8 mouse cellular contexts compared by ENCODE assay signal in genomic region chr14:121504781-121505484, GRCm38 (mm10). TPM values are rescaled to one million over a fixed set of nuclear protein-coding genes. Genes with fewer than 3 reads are reported as not detected.
DNase-seq lines count a peak whose midpoint lies in the region; ATAC-seq lines count a peak whose summit lies in the region.

Slc15a1 (minus strand) TSS chr14:121505252.

- H3K9me3 ChIP-seq in intestine, embryonic 16.5 days (ENCODE audit: control insufficient read depth, low read length), result no peaks in the 10 kb centered on the region

- 16% methylated on average over 33 of the region's 33 CpGs for WGBS in intestine, embryonic 16.5 days

- H3K27me3 ChIP-seq in intestine, embryonic 16.5 days (replicated peaks; ENCODE audit: control insufficient read depth, insufficient read depth, low read length), result no peaks in the 10 kb centered on the region

- peak within 1 kb of the TSS; percentile 55 for H3K9ac ChIP-seq in intestine, embryonic 16.5 days (ENCODE audit: low read depth, low read length)

- peak; percentile 59 for ATAC-seq in intestine, embryonic 16.5 days

- H3K4me1 ChIP-seq in intestine, embryonic 16.5 days (ENCODE audit: control insufficient read depth, insufficient read depth, low read length), result peaks cover 7% of the 10 kb centered on the region; the same call in 1 of the 2 replicates

- H3K4me3 ChIP-seq in intestine, embryonic 16.5 days (ENCODE audit: low read length), result peak within 1 kb of the TSS; percentile 39

- no peak within 1 kb of the TSS for H3K27ac ChIP-seq in intestine, embryonic 16.5 days (ENCODE audit: low read length)

- H3K4me2 ChIP-seq in intestine, embryonic 16.5 days (ENCODE audit: low read depth, low read length), result peak within 1 kb of the TSS; percentile 45

- DNase-seq in urinary bladder, adult 2 months (ENCODE audit: low spot score), result peak; percentile 29
- no peak for DNase-seq in urinary bladder, postnatal 14 days (ENCODE audit: low spot score)
- DNase-seq in lung, postnatal 25 days (ENCODE audit: low spot score), result peak; percentile 18
- peak; percentile 26 for DNase-seq in yolk sac, embryonic 10.5 days (ENCODE audit: low spot score)
- DNase-seq in layer of hippocampus, postnatal 10 days (ENCODE audit: low spot score in 2 of 2), result no peak
- no peak for DNase-seq in layer of hippocampus, postnatal 36 days
- DNase-seq in layer of hippocampus, adult 8-10 months (ENCODE audit: low spot score in 2 of 2), result no peak

- H3K36me3 ChIP-seq in intestine, embryonic 16.5 days (ENCODE audit: control insufficient read depth, insufficient read depth, low read length), result no peaks in the 10 kb centered on the region

RNA-seq across cellular contexts. Expression of gene Slc15a1, which starts in this region (rescaled TPM):
- 0.04 TPM in 2 replicates for polyA plus RNA-seq in urinary bladder, adult 2 months (2012; rRNA removed)
- 12.6 and 18.7 TPM in 2 replicates for polyA plus RNA-seq in intestine, embryonic 16.5 days (2015; fragmentation: Nextera tagmentation; extraction: Ambion mirVana)
- under 1 TPM; 0.11 to 0.18 TPM for total RNA-seq in layer of hippocampus, postnatal 10 days (2021)
- total RNA-seq in layer of hippocampus, postnatal 36 days (2021), result not detected
- not detected for total RNA-seq in layer of hippocampus, adult 8-10 months (2022)

Comparison
In these comparisons a context has a peak if more than half of its experiments do, and no peak if none do; other contexts are left out.
1. RNA of gene Slc15a1 (polyA plus RNA-seq): 12.6 to 18.7 TPM in intestine, embryonic 16.5 days; 0.04 TPM in urinary bladder, adult 2 months; every median in the first group is over 10 times any median in the second.
2. Peak in DNase-seq in urinary bladder, adult 2 months; RNA of the gene not detected or under 1 TPM.
3. DNase-seq: peak in lung, postnatal 25 days (single experiment) and yolk sac, embryonic 10.5 days (single experiment); none in urinary bladder, postnatal 14 days (single experiment), layer of hippocampus, postnatal 10 days (0 of 2), layer of hippocampus, postnatal 36 days (0 of 2) and layer of hippocampus, adult 8-10 months (0 of 2).